Mouse (Mus musculus) retina, adult 2 months (tissue): ENCODE results near the gene Bpifb9a.
"Not testable (repeated sequence)": the region's sequence is repeated elsewhere in the genome, so short reads cannot be mapped to it uniquely, and the experiment has no call there.

Experiments used
- DNase-seq: peaks from one replicate; pipeline ENCODE4 v3.0.0-alpha.2; 2012; ENCODE audit warnings: low read depth, low spot score

Bpifb9a gene

GRCm38 (mm10) chr2:154257554-154257953 lies at the start of gene Bpifb9a:
Bpifb9a (plus strand) TSS chr2:154257854.
- DNase-seq: not testable (repeated sequence)

GRCm38 (mm10) chr2:154209112-154209511 lies 48.5 kb upstream of the Bpifb9a start:
- no peak for DNase-seq

GRCm38 (mm10) chr2:154211121-154211520 lies 46.5 kb upstream of the Bpifb9a start:
- DNase-seq: no peak

- no peak for DNase-seq
Measured at GRCm38 (mm10) chr2:154211881-154212280, 45.8 kb upstream of the Bpifb9a start.

GRCm38 (mm10) chr2:154215191-154215590 lies 42.5 kb upstream of the Bpifb9a start:
- peak; percentile 56 for DNase-seq

GRCm38 (mm10) chr2:154219950-154220349 lies 37.7 kb upstream of the Bpifb9a start:
- no peak for DNase-seq

- DNase-seq: no peak
Measured at GRCm38 (mm10) chr2:154223265-154223916, 34.3 kb upstream of the Bpifb9a start, which contains the start of gene Bpifb5. Bpifb5 (plus strand) TSS chr2:154223742.

- DNase-seq: no peak
Measured at GRCm38 (mm10) chr2:154223917-154224273, 33.8 kb upstream of the Bpifb9a start.

- DNase-seq: no peak
Measured at GRCm38 (mm10) chr2:154226991-154227390, 30.7 kb upstream of the Bpifb9a start.

GRCm38 (mm10) chr2:154227830-154228229 lies 29.8 kb upstream of the Bpifb9a start:
- no peak for DNase-seq

GRCm38 (mm10) chr2:154233426-154233825 lies 24.2 kb upstream of the Bpifb9a start:
- DNase-seq: no peak

- no peak for DNase-seq
Measured at GRCm38 (mm10) chr2:154240771-154241170, 16.9 kb upstream of the Bpifb9a start.

GRCm38 (mm10) chr2:154242726-154243125 lies 14.9 kb upstream of the Bpifb9a start:
- not testable (repeated sequence) for DNase-seq

- no peak for DNase-seq
Measured at GRCm38 (mm10) chr2:154243356-154244036, 14.2 kb upstream of the Bpifb9a start.

GRCm38 (mm10) chr2:154245322-154245721 lies 12.3 kb upstream of the Bpifb9a start:
- no peak for DNase-seq

GRCm38 (mm10) chr2:154255254-154255653 lies 2.4 kb upstream of the Bpifb9a start:
- not testable (repeated sequence) for DNase-seq

- DNase-seq: no peak
Measured at GRCm38 (mm10) chr2:154255770-154256169, 1.9 kb upstream of the Bpifb9a start.

- DNase-seq: not testable (repeated sequence)
Measured at GRCm38 (mm10) chr2:154264397-154264796, 6.7 kb downstream of the Bpifb9a start.

- DNase-seq: not testable (repeated sequence)
Measured at GRCm38 (mm10) chr2:154291866-154292265, 34.2 kb downstream of the Bpifb9a start.

GRCm38 (mm10) chr2:154292833-154293232 lies 35.2 kb downstream of the Bpifb9a start:
- DNase-seq: no peak

- DNase-seq: peak; percentile 1
Measured at GRCm38 (mm10) chr2:154294746-154295145, 37.1 kb downstream of the Bpifb9a start.

GRCm38 (mm10) chr2:154300496-154300895 lies 42.8 kb downstream of the Bpifb9a start:
- peak; percentile 15 for DNase-seq

- DNase-seq: no peak
Measured at GRCm38 (mm10) chr2:154301763-154302162, 44.1 kb downstream of the Bpifb9a start.
